Mouse (Mus musculus): ENCODE data around the gene Gbx1. TPM values are rescaled to one million over a fixed set of nuclear protein-coding genes. Genes with fewer than 3 reads are reported as not detected.

The Gbx1 gene
- total and polyA plus RNA-seq, 3 experiments = 0.08 to 0.49 TPM; not detected in 1

DNA sequence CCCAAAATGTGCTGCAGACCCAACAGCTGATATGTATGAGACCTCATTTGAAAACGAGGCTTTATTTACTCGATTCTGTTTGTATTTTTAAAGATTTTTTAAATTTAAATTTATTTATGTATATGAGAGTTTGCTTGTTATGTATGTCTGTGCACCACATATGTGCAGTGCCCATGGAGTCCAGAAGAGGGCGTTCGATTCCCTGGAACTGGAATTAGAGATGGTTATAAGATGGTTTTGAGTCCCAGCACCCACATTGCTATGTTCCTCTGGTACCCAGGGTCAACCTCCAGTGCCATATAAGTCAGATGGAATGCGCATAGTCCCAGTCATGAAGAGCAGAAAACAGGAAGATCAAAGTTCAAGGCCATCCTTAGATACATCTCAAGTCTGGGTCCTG is 7.3 kb upstream of the Gbx1 start (continued):
- TF ChIP-seq TCF12 (IDR thresholded peaks at IDR 0.05; ENCODE audit: low read depth, low read length) = no peak
- peak; percentile 61 for TF ChIP-seq ZC3H11A (IDR thresholded peaks at IDR 0.05; ENCODE audit: low read depth, low read length)
- no peak for TF ChIP-seq E2F4 (IDR thresholded peaks at IDR 0.05; ENCODE audit: borderline replicate concordance, low read depth, low read length)
- no peak for TF ChIP-seq MYC (IDR thresholded peaks at IDR 0.05; ENCODE audit: low read depth, low read length)
- no peak for TF ChIP-seq CHD1 (IDR thresholded peaks at IDR 0.05; ENCODE audit: low read depth, low read length)
- TF ChIP-seq SIN3A (IDR thresholded peaks at IDR 0.05; ENCODE audit: low read length) = no peak
- no peak for TF ChIP-seq TAL1 (IDR thresholded peaks at IDR 0.05; ENCODE audit: low read length)
- no peak for TF ChIP-seq USF1 (IDR thresholded peaks at IDR 0.05; ENCODE audit: low read depth, low read length)

DNA sequence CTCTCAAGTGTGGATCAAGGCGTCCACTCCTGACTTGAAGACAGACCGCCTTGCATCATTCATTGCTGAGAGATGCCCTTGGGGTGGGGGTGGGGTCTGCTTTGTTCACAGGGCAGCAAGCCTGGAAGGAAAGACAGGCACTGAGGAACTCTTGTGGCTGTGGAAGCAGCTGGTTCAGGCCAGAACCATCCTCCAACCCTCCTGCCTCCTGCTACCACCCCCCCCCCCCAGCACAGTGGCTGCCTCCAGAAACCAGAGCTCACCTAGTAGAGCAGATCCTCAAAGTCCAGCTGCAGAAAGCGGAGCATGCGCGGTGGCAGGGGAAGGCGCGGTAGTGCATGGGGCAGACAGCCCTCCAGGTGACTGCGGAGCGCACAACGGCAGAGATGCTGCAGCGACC is 6.4 kb upstream of the Gbx1 start:
- peaks cover 1 to 6% of the 10 kb centered on the region in 2 experiments; a peak in 3 of 4 replicates for H3K27me3 ChIP-seq (ENCODE audit: control insufficient read depth in 1 of 2, insufficient read depth in 2 of 2, low read length in 2 of 2)
- DNase-seq (ENCODE audit: low read depth, low spot score) = no peak
- no peak overlapping the region for H3K4me3 ChIP-seq (ENCODE audit: control insufficient read depth in 1 of 2, insufficient read depth in 1 of 2, low read depth in 2 of 2, low read length in 2 of 2)
- peaks cover 1 to 7% of the 10 kb centered on the region in 2 experiments; a peak in 3 of 4 replicates for H3K4me1 ChIP-seq (ENCODE audit: control insufficient read depth in 1 of 2, insufficient read depth in 2 of 2, low read length in 2 of 2)
- H3K27ac ChIP-seq (ENCODE audit: control insufficient read depth, low read depth, low read length) = no peak overlapping the region
- H3K36me3 ChIP-seq (ENCODE audit: control insufficient read depth in 1 of 2, insufficient read depth in 2 of 2, low read length in 2 of 2) = peaks cover 0 to 8% of the 10 kb centered on the region in 2 experiments; a peak in 2 of 4 replicates
- no peaks in the 10 kb centered on the region for H3K79me2 ChIP-seq (ENCODE audit: control insufficient read depth, insufficient read depth, low read length, poor library complexity)
- no peaks in the 10 kb centered on the region for H3K9me3 ChIP-seq (replicated peaks; ENCODE audit: insufficient read depth, low read length)
- TF ChIP-seq MYC (IDR thresholded peaks at IDR 0.05; ENCODE audit: low read depth, low read length) (no peak), POLR2AphosphoS2 (IDR thresholded peaks at IDR 0.05; ENCODE audit: low read length) (no peak), JUND (IDR thresholded peaks at IDR 0.05; ENCODE audit: low read depth, low read length) (no peak), RAD21 (IDR thresholded peaks at IDR 0.05; ENCODE audit: low read depth, low read length) (no peak), ELF1 (IDR thresholded peaks at IDR 0.05; ENCODE audit: low read depth, low read length) (no peak), UBTF (IDR thresholded peaks at IDR 0.05; ENCODE audit: borderline replicate concordance, insufficient read depth, low read depth, low read length) (no peak), MAX (IDR thresholded peaks at IDR 0.05; ENCODE audit: low read length) (no peak), BHLHE40 (IDR thresholded peaks at IDR 0.05; ENCODE audit: borderline replicate concordance, low read depth, low read length) (no peak)
- H3K9ac ChIP-seq (ENCODE audit: control insufficient read depth, low read depth, low read length, poor library complexity, severe bottlenecking) = no peak overlapping the region

DNA sequence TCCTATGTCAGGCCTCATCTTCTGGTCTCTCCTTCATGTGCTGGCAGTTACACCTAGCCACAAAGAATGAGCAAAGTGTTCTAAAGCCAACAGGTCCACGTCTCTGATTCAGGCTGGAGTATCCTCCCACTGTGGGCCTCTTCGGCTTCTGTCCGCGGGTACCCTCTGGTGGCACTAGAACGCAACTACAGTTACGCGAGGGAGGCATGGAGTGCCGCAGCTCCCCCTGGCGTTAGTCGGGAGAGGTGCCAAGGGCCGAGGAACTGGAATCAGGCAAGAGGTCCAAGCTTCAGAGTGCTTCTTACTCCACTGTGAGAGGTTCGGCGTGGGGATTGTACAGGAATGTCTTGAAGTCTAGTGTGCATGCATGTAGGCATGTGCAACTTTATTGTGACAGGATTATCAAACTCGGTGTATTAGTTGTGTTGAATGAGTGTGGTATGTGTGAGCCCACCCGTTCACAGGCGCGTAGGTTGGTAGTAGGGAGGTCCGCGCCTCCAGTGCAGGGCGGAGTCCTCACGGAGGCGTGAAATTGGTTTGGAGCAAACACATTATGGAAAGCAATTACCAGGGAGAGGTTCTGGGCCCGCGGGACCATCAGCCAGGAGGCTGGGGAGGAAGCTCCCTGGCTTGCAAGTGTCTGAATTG is 3.2 kb upstream of the Gbx1 start:
- peak; percentile 93 for TF ChIP-seq ZC3H11A (IDR thresholded peaks at IDR 0.05; ENCODE audit: low read depth, low read length)
- peak; percentile 39; the same call in 1 of the 2 replicates for TF ChIP-seq MXI1 (IDR thresholded peaks at IDR 0.05; ENCODE audit: low read depth, low read length)
- no peak for TF ChIP-seq NELFE (IDR thresholded peaks at IDR 0.05; ENCODE audit: low read depth, low read length)
- TF ChIP-seq SMC3 (IDR thresholded peaks at IDR 0.05; ENCODE audit: low read depth, low read length) = peak; percentile 100
- peak; percentile 38; the same call in 1 of the 2 replicates for TF ChIP-seq ZNF384 (IDR thresholded peaks at IDR 0.05; ENCODE audit: low read depth, low read length)
- TF ChIP-seq CTCF (IDR thresholded peaks at IDR 0.05 in 2 of 3, conservative IDR thresholded peaks at IDR 0.05 in 1 of 3; ENCODE audit: control insufficient read depth in 1 of 3, insufficient read depth in 1 of 3, low read depth in 2 of 3, low read length in 3 of 3, poor library complexity in 1 of 3, severe bottlenecking in 1 of 3) = peak in 2 of 3 experiments; percentile 100; a peak in 5 of 6 replicates
- TF ChIP-seq GATA1 (IDR thresholded peaks at IDR 0.05; ENCODE audit: low read depth, low read length) = no peak
- TF ChIP-seq SIN3A (IDR thresholded peaks at IDR 0.05; ENCODE audit: low read length) = peak; percentile 68; the same call in 1 of the 2 replicates
- TF ChIP-seq RCOR1 (IDR thresholded peaks at IDR 0.05; ENCODE audit: low read depth, low read length) = no peak
- 0 out of 2 replicates have a peak, but pooled peaks have one; percentile 20 for TF ChIP-seq NRF1 (IDR thresholded peaks at IDR 0.05; ENCODE audit: insufficient read depth, low read depth, low read length, poor library complexity, severe bottlenecking)
- peak; percentile 28; the same call in 1 of the 2 replicates for TF ChIP-seq JUND (IDR thresholded peaks at IDR 0.05; ENCODE audit: low read depth, low read length)
- peak; percentile 73; the same call in 1 of the 2 replicates for TF ChIP-seq MAZ (IDR thresholded peaks at IDR 0.05; ENCODE audit: low read depth, low read length)
- no peak for TF ChIP-seq POLR2A (IDR thresholded peaks at IDR 0.05; ENCODE audit: control insufficient read depth in 1 of 2, insufficient read depth in 1 of 2, low read depth in 1 of 2, low read length in 2 of 2, poor library complexity in 1 of 2)
- TF ChIP-seq MYC (IDR thresholded peaks at IDR 0.05; ENCODE audit: low read depth, low read length) = 0 out of 2 replicates have a peak, but pooled peaks have one; percentile 53
- peak; percentile 90 for TF ChIP-seq RAD21 (IDR thresholded peaks at IDR 0.05; ENCODE audit: low read depth, low read length)
- TF ChIP-seq EP300 (IDR thresholded peaks at IDR 0.05; ENCODE audit: low read depth in 1 of 2, low read length in 2 of 2) = 0 out of 4 replicates have a peak, but pooled peaks of 1 of the 2 experiments have one; percentile 18
- peak; percentile 39; the same call in 1 of the 2 replicates for TF ChIP-seq HCFC1 (IDR thresholded peaks at IDR 0.05; ENCODE audit: low read depth, low read length)
- H3K27me3 ChIP-seq (ENCODE audit: control insufficient read depth in 1 of 2, insufficient read depth in 2 of 2, low read length in 2 of 2) = peaks cover 0 to 3% of the 10 kb centered on the region in 2 experiments; a peak in 1 of 4 replicates

More for the DNA sequence above, 3.2 kb upstream of the Gbx1 start:
- H3K9ac ChIP-seq (ENCODE audit: control insufficient read depth, low read depth, low read length, poor library complexity, severe bottlenecking) = no peak overlapping the region
- H3K4me1 ChIP-seq (ENCODE audit: control insufficient read depth in 1 of 2, insufficient read depth in 2 of 2, low read length in 2 of 2) = peaks cover 3 to 16% of the 10 kb centered on the region in 2 experiments; a peak in 3 of 4 replicates
- H3K4me3 ChIP-seq (ENCODE audit: control insufficient read depth in 1 of 2, insufficient read depth in 1 of 2, low read depth in 2 of 2, low read length in 2 of 2) = no peak overlapping the region
- peak; percentile 93 for DNase-seq (ENCODE audit: low read depth, low spot score)
- no peaks in the 10 kb centered on the region for H3K9me3 ChIP-seq (replicated peaks; ENCODE audit: insufficient read depth, low read length)
- no peaks in the 10 kb centered on the region for H3K79me2 ChIP-seq (ENCODE audit: control insufficient read depth, insufficient read depth, low read length, poor library complexity)
- peaks cover 0 to 15% of the 10 kb centered on the region in 2 experiments; a peak in 2 of 4 replicates for H3K36me3 ChIP-seq (ENCODE audit: control insufficient read depth in 1 of 2, insufficient read depth in 2 of 2, low read length in 2 of 2)
- no peak overlapping the region for H3K27ac ChIP-seq (ENCODE audit: control insufficient read depth, low read depth, low read length)

Data from MEL (cell line).